Mouse (Mus musculus) liver, embryonic 14.5 days (tissue): ENCODE data around the gene Nacc1.

Source experiments
- CTCF ChIP-seq: IDR thresholded peaks from 2 replicates; pipeline ENCODE4 v1.5.1; 2016; ENCODE audit warnings: antibody characterized with exemption, low read depth, control low read depth
- EP300 ChIP-seq: IDR thresholded peaks from 2 replicates; pipeline ENCODE4 v1.6.1; 2016; ENCODE audit warnings: antibody characterized with exemption, low read depth

GRCm38 (mm10) chr8:84703466-84704249, 16.0 kb upstream of the Nacc1 start:
- peak; percentile 50; the same call in 1 of the 2 replicates for TF ChIP-seq CTCF
- no peak for TF ChIP-seq EP300
